Mouse (Mus musculus) cerebellum, adult 2 months (tissue): ENCODE data around the gene Angptl6.
"Not testable (repeated sequence)": the region's sequence is repeated elsewhere in the genome, so short reads cannot be mapped to it uniquely, and the experiment has no call there.

ENCODE experiments used
- CTCF ChIP-seq: fragments of 200-500 bp; IDR thresholded peaks from 2 replicates; pipeline ENCODE4 v1.5.1; 2011; ENCODE audit warnings: low read depth, mild to moderate bottlenecking, control low read depth, low read length, moderate library complexity, borderline replicate concordance; ENCODE audit not compliant: insufficient read depth
- POLR2A ChIP-seq: fragments of 200-500 bp; IDR thresholded peaks from 2 replicates; pipeline ENCODE4 v1.6.1; 2011; ENCODE audit warnings: low read length, control low read depth, borderline replicate concordance; ENCODE audit not compliant: insufficient read depth

- TF ChIP-seq CTCF, POLR2A: not testable (repeated sequence)
Measured at GRCm38 (mm10) chr9:20835431-20835954, 44.0 kb downstream of the Angptl6 start.
